Mouse (Mus musculus) thymus, adult 2 months (tissue): Measurements from ENCODE around the gene Hhatl. TPM values are rescaled to one million over a fixed set of nuclear protein-coding genes. Genes with fewer than 3 reads are reported as not detected.

Experiments
- DNase-seq: peaks from one replicate; pipeline ENCODE4 v3.0.0; 2021
- H3K27ac ChIP-seq: fragments of 200-500 bp; 2 replicates; pipeline ENCODE4 v1.5.1; 2012; ENCODE audit warnings: low read length, control low read depth; ENCODE audit not compliant: control insufficient read depth, insufficient read depth
- H3K27me3 ChIP-seq: fragments of 200-500 bp; 2 replicates; pipeline ENCODE4 v1.6.1; 2012; ENCODE audit warnings: mild to moderate bottlenecking, low read length, moderate library complexity, mixed read lengths; ENCODE audit not compliant: control insufficient read depth, insufficient read depth
- H3K36me3 ChIP-seq: fragments of 200-500 bp; 2 replicates; pipeline ENCODE4 v1.6.1; 2012; ENCODE audit warnings: mild to moderate bottlenecking, low read length, moderate library complexity; ENCODE audit not compliant: control insufficient read depth, insufficient read depth
- H3K4me1 ChIP-seq: fragments of 200-500 bp; replicated peaks from 2 replicates; pipeline ENCODE4 v1.6.1; 2012; ENCODE audit warnings: low read length; ENCODE audit not compliant: control insufficient read depth, insufficient read depth
- H3K4me3 ChIP-seq: fragments of 200-500 bp; 2 replicates; pipeline ENCODE4 v1.5.1; 2012; ENCODE audit warnings: mild to moderate bottlenecking, low read length, control low read depth, moderate library complexity; ENCODE audit not compliant: control insufficient read depth, insufficient read depth
- CTCF ChIP-seq: fragments of 200-500 bp; IDR thresholded peaks from 2 replicates; pipeline ENCODE4 v1.5.1; 2012; ENCODE audit warnings: mild to moderate bottlenecking, control low read depth, low read length, moderate library complexity, borderline replicate concordance; ENCODE audit not compliant: control insufficient read depth, poor library complexity, insufficient read depth; ENCODE audit errors: extremely low read depth
- POLR2A ChIP-seq: fragments of 200-500 bp; IDR thresholded peaks from 2 replicates; pipeline ENCODE4 v1.6.1; 2012; ENCODE audit warnings: mild to moderate bottlenecking, low read length, control low read depth, moderate library complexity; ENCODE audit not compliant: control insufficient read depth, poor library complexity, insufficient read depth; ENCODE audit errors: extremely low read depth
- WGBS: fragments of 180-500 bp; shearing (Covaris S2); methylation state at CpG from one replicate; pipeline ENCODE4 v1.1.7; 2018; 5-methylcytosine and 5-hydroxymethylcytosine counted together
- polyA plus RNA-seq: library from polyadenylated mRNA; depleted of rRNA; stranded (reverse); fragments of >200 nt; gene quantifications from 2 replicates; pipeline ENCODE4 v1.2.3, GENCODE M21; 2012

The Hhatl gene
- polyA plus RNA-seq, 1 experiment, result 12.5 TPM

- TF ChIP-seq POLR2A (no peak), CTCF (peak; percentile 74; the same call in 1 of the 2 replicates)
- Histone ChIP-seq H3K4me1 (no peaks in the 10 kb centered on the region), H3K27me3 (no peaks in the 10 kb centered on the region), H3K36me3 (no peaks in the 10 kb centered on the region), H3K4me3 (no peak overlapping the region), H3K27ac (no peak overlapping the region)
- WGBS, result 78% methylated on average over 6 of the region's 6 CpGs
- DNase-seq, result peak; percentile 57
Measured at GRCm38 (mm10) chr9:121830243-121830955, 38.1 kb upstream of the Hhatl start.

GRCm38 (mm10) chr9:121829270-121829992 is 37.1 kb upstream of the Hhatl start:
- H3K27me3 ChIP-seq, result no peaks in the 10 kb centered on the region
- H3K4me3 ChIP-seq, result no peak overlapping the region
- no peak for TF ChIP-seq POLR2A
- no peak for TF ChIP-seq CTCF
- H3K27ac ChIP-seq, result no peak overlapping the region
- WGBS, result 76% methylated on average over 7 of the region's 7 CpGs
- DNase-seq, result no peak
- no peaks in the 10 kb centered on the region for H3K36me3 ChIP-seq
- no peaks in the 10 kb centered on the region for H3K4me1 ChIP-seq

DNA sequence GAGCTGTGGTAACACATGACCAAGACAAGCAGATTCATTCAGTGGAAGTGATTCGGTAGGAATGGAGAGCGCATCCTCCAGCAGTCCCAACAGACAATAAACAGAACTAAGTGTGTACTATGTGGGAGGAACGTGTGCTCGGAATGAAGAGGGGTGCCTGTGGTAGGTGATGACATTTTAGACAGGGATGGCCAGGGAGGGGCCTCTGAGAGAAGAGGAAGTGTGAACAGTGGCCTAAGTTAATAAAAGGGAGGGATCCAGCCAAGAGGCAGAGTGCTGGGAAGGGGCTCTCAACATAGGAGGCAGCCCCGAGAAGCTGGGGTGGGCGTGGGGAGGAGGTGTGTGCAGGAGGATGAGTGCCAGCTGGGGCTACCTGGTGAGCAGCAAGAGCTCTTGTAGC is 36.0 kb upstream of the Hhatl start:
- H3K36me3 ChIP-seq, result no peaks in the 10 kb centered on the region
- no peak overlapping the region for H3K27ac ChIP-seq
- TF ChIP-seq POLR2A, result no peak
- no peak for TF ChIP-seq CTCF
- no peaks in the 10 kb centered on the region for H3K4me1 ChIP-seq
- 72% methylated on average over 6 of the region's 6 CpGs for WGBS
- DNase-seq, result no peak
- no peaks in the 10 kb centered on the region for H3K27me3 ChIP-seq
- no peak overlapping the region for H3K4me3 ChIP-seq

- no peak overlapping the region for H3K4me3 ChIP-seq
- H3K4me1 ChIP-seq, result no peaks in the 10 kb centered on the region
- TF ChIP-seq POLR2A, result no peak
- TF ChIP-seq CTCF, result no peak
- WGBS, result 94% methylated on average over 3 of the region's 3 CpGs
- H3K27me3 ChIP-seq, result no peaks in the 10 kb centered on the region
- no peak overlapping the region for H3K27ac ChIP-seq
- no peaks in the 10 kb centered on the region for H3K36me3 ChIP-seq
- no peak for DNase-seq
Measured at GRCm38 (mm10) chr9:121826356-121826755, 34.0 kb upstream of the Hhatl start.

- H3K27me3 ChIP-seq, result no peaks in the 10 kb centered on the region
- H3K36me3 ChIP-seq, result no peaks in the 10 kb centered on the region
- H3K4me1 ChIP-seq, result no peaks in the 10 kb centered on the region
- TF ChIP-seq CTCF, result no peak
- TF ChIP-seq POLR2A, result no peak
- 97% methylated on average over 7 of the region's 7 CpGs for WGBS
- no peak overlapping the region for H3K27ac ChIP-seq
- DNase-seq, result no peak
- no peak overlapping the region for H3K4me3 ChIP-seq
Measured at GRCm38 (mm10) chr9:121823991-121824390, 31.7 kb upstream of the Hhatl start.

GRCm38 (mm10) chr9:121823051-121823450 is 30.7 kb upstream of the Hhatl start:
- Histone ChIP-seq H3K4me3 (no peak overlapping the region), H3K27ac (no peak overlapping the region), H3K4me1 (no peaks in the 10 kb centered on the region), H3K36me3 (no peaks in the 10 kb centered on the region), H3K27me3 (no peaks in the 10 kb centered on the region)
- no peak for TF ChIP-seq CTCF
- TF ChIP-seq POLR2A, result no peak
- 93% methylated on average over 1 of the region's 1 CpGs for WGBS
- DNase-seq, result no peak

GRCm38 (mm10) chr9:121822585-121822991 is 30.3 kb upstream of the Hhatl start:
- no peak overlapping the region for H3K27ac ChIP-seq
- DNase-seq, result no peak
- WGBS, result 92% methylated on average over 6 of the region's 6 CpGs
- H3K4me3 ChIP-seq, result no peak overlapping the region
- H3K4me1 ChIP-seq, result no peaks in the 10 kb centered on the region
- no peak for TF ChIP-seq CTCF
- no peak for TF ChIP-seq POLR2A
- no peaks in the 10 kb centered on the region for H3K36me3 ChIP-seq
- H3K27me3 ChIP-seq, result no peaks in the 10 kb centered on the region
